Mouse (Mus musculus) stomach, postnatal 0 days (tissue): ENCODE results near the gene Olfr1129. TPM values are rescaled to one million over a fixed set of nuclear protein-coding genes. Genes with fewer than 3 reads are reported as not detected.
"Not testable (repeated sequence)": the region's sequence is repeated elsewhere in the genome, so short reads cannot be mapped to it uniquely, and the experiment has no call there.

Source experiments
- ATAC-seq: fragments of 200-750 bp; cut with Nextera tagmentation; 2 replicates; pipeline ENCODE4 v1.8.0; 2017; ENCODE audit not compliant: low FRiP score, low TSS enrichment
- DNase-seq: peaks from one replicate; pipeline ENCODE4 v3.0.0-alpha.2; 2016; ENCODE audit warnings: low spot score
- H3K27ac ChIP-seq: fragments of 300-500 bp; sonication (generic); replicated peaks from 2 replicates; pipeline ENCODE4 v1.5.1; 2014; ENCODE audit warnings: mild to moderate bottlenecking, control low read depth
- H3K27me3 ChIP-seq: fragments of 300-500 bp; sonication (generic); 2 replicates; pipeline ENCODE4 v1.6.1; 2014; ENCODE audit warnings: low read length; ENCODE audit not compliant: control insufficient read depth, insufficient read depth
- H3K36me3 ChIP-seq: fragments of 300-500 bp; sonication (generic); 2 replicates; pipeline ENCODE4 v1.6.1; 2014; ENCODE audit warnings: low read length, mixed read lengths; ENCODE audit not compliant: control insufficient read depth, insufficient read depth
- H3K4me1 ChIP-seq: fragments of 300-500 bp; sonication (generic); replicated peaks from 2 replicates; pipeline ENCODE4 v1.6.1; 2014; ENCODE audit warnings: antibody characterized with exemption; ENCODE audit not compliant: control insufficient read depth, insufficient read depth
- H3K4me2 ChIP-seq: fragments of 300-500 bp; sonication (generic); replicated peaks from 2 replicates; pipeline ENCODE4 v1.6.1; 2014; ENCODE audit warnings: low read depth, mild to moderate bottlenecking, control low read depth, moderate library complexity
- H3K4me3 ChIP-seq: fragments of 300-500 bp; sonication (generic); 2 replicates; pipeline ENCODE4 v1.5.1; 2014; ENCODE audit warnings: low read depth, low read length, control low read depth
- H3K9ac ChIP-seq: fragments of 300-500 bp; sonication (generic); 2 replicates; pipeline ENCODE4 v1.6.1; 2014; ENCODE audit warnings: mild to moderate bottlenecking, low read length, control low read depth, mixed read lengths
- H3K9me3 ChIP-seq: fragments of 300-500 bp; sonication (generic); 2 replicates; pipeline ENCODE4 v1.6.1; 2016; ENCODE audit warnings: low read length; ENCODE audit not compliant: control insufficient read depth
- CTCF ChIP-seq: IDR thresholded peaks from 2 replicates; pipeline ENCODE4 v1.5.1; 2016; ENCODE audit warnings: antibody characterized with exemption, low read depth, mild to moderate bottlenecking, moderate library complexity
- EP300 ChIP-seq: optimal IDR thresholded peaks from 2 replicates; pipeline ENCODE3; 2016; ENCODE audit warnings: antibody characterized with exemption
- WGBS: fragments of 180-500 bp; shearing (Covaris S2); extraction: QIAGEN DNeasy Blood & Tissue Kit; methylation state at CpG from one replicate; pipeline ENCODE4 v1.1.7; 2014; 5-methylcytosine and 5-hydroxymethylcytosine counted together
- polyA plus RNA-seq: library from polyadenylated mRNA; unstranded; fragments of >200 nt; fragmentation: Nextera tagmentation; extraction: Ambion mirVana; gene quantifications from 2 replicates; pipeline ENCODE4 v1.2.1, GENCODE M21; 2015

The Olfr1129 gene
- not detected in 2 replicates for polyA plus RNA-seq

GRCm38 (mm10) chr2:87573602-87574001, at the start of gene Olfr1129:
TSS of gene Olfr1129 (plus strand) at chr2:87573902.
- H3K4me2 ChIP-seq, H3K4me3 ChIP-seq, H3K9ac ChIP-seq, DNase-seq, H3K9me3 ChIP-seq, H3K27me3 ChIP-seq, H3K27ac ChIP-seq, ATAC-seq, H3K4me1 ChIP-seq, H3K36me3 ChIP-seq: not testable (repeated sequence)
- 62% methylated on average over 1 of the region's 1 CpGs for WGBS

- not testable (repeated sequence) for ATAC-seq, H3K36me3 ChIP-seq, H3K4me3 ChIP-seq, H3K27me3 ChIP-seq, H3K4me2 ChIP-seq, H3K9ac ChIP-seq, H3K27ac ChIP-seq, H3K9me3 ChIP-seq, H3K4me1 ChIP-seq
- WGBS: 27% methylated on average over 38 of the region's 39 CpGs
- DNase-seq: peak; percentile 14
Observed at GRCm38 (mm10) chr2:87525899-87526616, 47.6 kb upstream of the Olfr1129 start.

GRCm38 (mm10) chr2:87531496-87531895, 42.2 kb upstream of the Olfr1129 start, which contains the start of gene Olfr153:
TSS of gene Olfr153 (plus strand) at chr2:87531796.
- no peak for TF ChIP-seq CTCF
- TF ChIP-seq EP300: no peak
- no peak within 1 kb of the TSS for H3K4me3 ChIP-seq
- no peak for DNase-seq
- no peaks in the 10 kb centered on the region for H3K4me1 ChIP-seq
- no peaks in the 10 kb centered on the region for H3K9me3 ChIP-seq
- H3K9ac ChIP-seq: no peak within 1 kb of the TSS
- H3K27me3 ChIP-seq: no peaks in the 10 kb centered on the region
- H3K36me3 ChIP-seq: no peaks in the 10 kb centered on the region
- no peak for ATAC-seq
- no peak within 1 kb of the TSS for H3K27ac ChIP-seq
- no peak within 1 kb of the TSS for H3K4me2 ChIP-seq

- ATAC-seq (no peak), DNase-seq (no peak)
- Histone ChIP-seq H3K4me3 (no peak overlapping the region), H3K36me3 (no peaks in the 10 kb centered on the region), H3K27ac (no peak overlapping the region), H3K9me3 (no peaks in the 10 kb centered on the region), H3K4me1 (no peaks in the 10 kb centered on the region), H3K27me3 (no peaks in the 10 kb centered on the region), H3K4me2 (no peak overlapping the region), H3K9ac (no peak overlapping the region)
- no peak for TF ChIP-seq CTCF
- TF ChIP-seq EP300: no peak
- 59% methylated on average over 2 of the region's 2 CpGs for WGBS
Observed at GRCm38 (mm10) chr2:87534826-87535225, 38.9 kb upstream of the Olfr1129 start.

GRCm38 (mm10) chr2:87545442-87545841, 28.3 kb upstream of the Olfr1129 start, which contains the start of gene Olfr1128:
TSS of gene Olfr1128 (minus strand) at chr2:87545542.
- WGBS: 90% methylated on average over 1 of the region's 1 CpGs
- Histone ChIP-seq H3K27ac (no peak within 1 kb of the TSS), H3K27me3 (no peaks in the 10 kb centered on the region), H3K9ac (no peak within 1 kb of the TSS), H3K9me3 (no peaks in the 10 kb centered on the region), H3K4me2 (no peak within 1 kb of the TSS), H3K4me3 (no peak within 1 kb of the TSS), H3K4me1 (no peaks in the 10 kb centered on the region), H3K36me3 (no peaks in the 10 kb centered on the region)
- no peak for DNase-seq
- TF ChIP-seq EP300: no peak
- no peak for TF ChIP-seq CTCF
- no peak for ATAC-seq

- not testable (repeated sequence) for H3K27me3 ChIP-seq, H3K4me3 ChIP-seq, H3K9me3 ChIP-seq, H3K27ac ChIP-seq, H3K36me3 ChIP-seq, H3K9ac ChIP-seq, H3K4me1 ChIP-seq, ATAC-seq, H3K4me2 ChIP-seq, DNase-seq
Observed at GRCm38 (mm10) chr2:87605912-87606311, 32.2 kb downstream of the Olfr1129 start, which contains the start of gene Olfr1130. TSS of gene Olfr1130 (plus strand) at chr2:87606212.
